Mouse (Mus musculus): Measurements from ENCODE around the gene Fbxo34.

DNA sequence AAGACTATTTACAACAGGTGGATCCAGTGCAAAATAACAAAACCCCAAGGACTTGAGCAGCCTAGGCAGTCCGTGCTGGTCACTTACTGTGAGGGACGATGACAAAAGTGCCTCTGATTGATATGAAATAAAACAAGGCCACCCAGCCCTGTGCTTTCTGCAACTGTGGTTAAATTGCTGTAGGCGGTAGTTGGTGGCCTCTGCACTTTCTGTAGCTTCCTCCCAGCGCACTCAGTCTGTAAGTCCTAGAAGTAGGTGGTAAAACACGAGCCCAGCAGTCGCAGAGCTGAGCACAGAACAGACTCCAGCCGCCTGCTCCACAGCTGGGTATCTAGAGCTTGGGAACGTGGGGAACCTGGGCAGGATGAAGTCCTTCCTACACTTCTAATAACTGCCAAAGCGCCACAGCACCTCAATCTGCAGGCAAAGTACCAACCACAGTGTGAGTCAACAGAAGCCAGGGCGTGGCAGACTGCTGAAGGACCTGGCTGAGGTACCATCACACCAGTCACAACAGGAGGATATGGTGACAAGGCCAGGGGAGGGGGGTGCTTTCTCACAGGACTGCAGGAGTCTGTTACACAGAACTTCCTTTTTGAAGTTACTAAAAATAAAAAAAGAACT, 91.2 kb downstream of the Fbxo34 start:
- TF ChIP-seq CTCF (IDR thresholded peaks at IDR 0.05; ENCODE audit: low read depth, low read length), result no peak
- no peak for TF ChIP-seq POLR2A (IDR thresholded peaks at IDR 0.05; ENCODE audit: extremely low read depth, insufficient read depth, low read length)
